Mouse (Mus musculus) stomach, postnatal 0 days (tissue): Measurements from ENCODE around the gene Hpse2.

Experiments
- CTCF ChIP-seq: IDR thresholded peaks from 2 replicates; pipeline ENCODE4 v1.5.1; 2016; ENCODE audit warnings: antibody characterized with exemption, low read depth, mild to moderate bottlenecking, moderate library complexity
- EP300 ChIP-seq: optimal IDR thresholded peaks from 2 replicates; pipeline ENCODE3; 2016; ENCODE audit warnings: antibody characterized with exemption

- no peak for TF ChIP-seq CTCF
- TF ChIP-seq EP300 = no peak
Observed at GRCm38 (mm10) chr19:42833126-42833525, 555.0 kb downstream of the Hpse2 start.
